Mouse (Mus musculus): ENCODE data around the gene Tpra1.

DNA sequence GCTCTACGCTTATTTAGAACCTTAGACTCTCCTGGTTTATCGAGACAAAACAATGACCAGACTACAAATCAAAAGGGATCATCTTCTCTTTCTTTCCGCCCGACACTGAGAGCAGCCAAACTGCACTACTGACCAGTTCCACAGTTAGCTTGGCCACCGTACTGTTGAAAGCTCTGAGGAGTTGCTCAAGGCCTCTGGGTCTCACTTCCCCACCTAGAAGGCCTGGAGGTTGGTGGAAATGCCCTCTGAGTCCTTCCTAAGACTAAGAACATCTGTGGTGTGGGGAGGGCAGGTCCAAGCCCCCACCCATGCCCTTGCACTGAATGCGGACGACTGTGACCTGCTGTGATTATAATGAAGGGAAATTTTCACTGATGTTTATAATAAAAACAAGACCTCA is 36.3 kb upstream of the Tpra1 start:
- TF ChIP-seq HCFC1 (IDR thresholded peaks at IDR 0.05; ENCODE audit: borderline replicate concordance, insufficient read depth, low read length): no peak
- TF ChIP-seq CHD2 (IDR thresholded peaks at IDR 0.05; ENCODE audit: low read depth, low read length): no peak

All from ES-E14 (cell line).